Mouse (Mus musculus) kidney, embryonic 15.5 days (tissue): ENCODE data around the gene Nars2. TPM values are rescaled to one million over a fixed set of nuclear protein-coding genes. Genes with fewer than 3 reads are reported as not detected.

ENCODE experiments used
- ATAC-seq: fragments of 200-750 bp; cut with Nextera tagmentation; replicated peaks from 2 replicates; pipeline ENCODE4 v1.8.0; 2017; ENCODE audit warnings: moderate TSS enrichment; ENCODE audit not compliant: low FRiP score
- H3K27ac ChIP-seq: fragments of 300-500 bp; sonication (generic); 2 replicates; pipeline ENCODE4 v1.5.1; 2015; ENCODE audit warnings: mild to moderate bottlenecking, inconsistent platforms
- H3K27me3 ChIP-seq: fragments of 300-500 bp; sonication (generic); 2 replicates; pipeline ENCODE4 v1.6.1; 2015; ENCODE audit warnings: inconsistent platforms
- H3K36me3 ChIP-seq: fragments of 300-500 bp; sonication (generic); 2 replicates; pipeline ENCODE4 v1.6.1; 2015; ENCODE audit warnings: inconsistent platforms
- H3K4me1 ChIP-seq: fragments of 300-500 bp; sonication (generic); 2 replicates; pipeline ENCODE4 v1.6.1; 2015; ENCODE audit warnings: inconsistent platforms
- H3K4me2 ChIP-seq: fragments of 300-500 bp; sonication (generic); 2 replicates; pipeline ENCODE4 v1.6.1; 2015; ENCODE audit warnings: moderate library complexity, mild to moderate bottlenecking, inconsistent platforms
- H3K4me3 ChIP-seq: fragments of 300-500 bp; sonication (generic); replicated peaks from 2 replicates; pipeline ENCODE4 v1.5.1; 2015; ENCODE audit warnings: mild to moderate bottlenecking, inconsistent platforms
- H3K9ac ChIP-seq: fragments of 300-500 bp; sonication (generic); 2 replicates; pipeline ENCODE4 v1.6.1; 2015; ENCODE audit warnings: mild to moderate bottlenecking, inconsistent platforms
- H3K9me3 ChIP-seq: fragments of 300-500 bp; sonication (generic); replicated peaks from 2 replicates; pipeline ENCODE4 v1.6.1; 2016; ENCODE audit warnings: inconsistent platforms
- WGBS: fragments of 180-500 bp; shearing (Covaris S2); methylation state at CpG from one replicate; pipeline ENCODE4 v1.1.7; 2015; ENCODE audit warnings: mixed read lengths; 5-methylcytosine and 5-hydroxymethylcytosine counted together
- polyA plus RNA-seq: library from polyadenylated mRNA; unstranded; fragments of >200 nt; fragmentation: Nextera tagmentation; extraction: Ambion mirVana; gene quantifications from 2 replicates; pipeline ENCODE4 v1.2.1, GENCODE M21; 2015

Nars2 gene
- polyA plus RNA-seq, 1 experiment from 2014 or later: 26.2 TPM

- 57% methylated on average over 4 of the region's 4 CpGs for WGBS
- Histone ChIP-seq H3K27me3 (no peaks in the 10 kb centered on the region), H3K4me1 (peaks cover 56% of the 10 kb centered on the region), H3K9me3 (no peaks in the 10 kb centered on the region), H3K36me3 (no peaks in the 10 kb centered on the region), H3K9ac (no peak overlapping the region), H3K4me3 (no peak overlapping the region), H3K4me2 (no peak overlapping the region), H3K27ac (peak overlapping the region; percentile 96)
- ATAC-seq: no peak
Observed at GRCm38 (mm10) chr7:97079651-97080365, 128.5 kb downstream of the Nars2 start.

DNA sequence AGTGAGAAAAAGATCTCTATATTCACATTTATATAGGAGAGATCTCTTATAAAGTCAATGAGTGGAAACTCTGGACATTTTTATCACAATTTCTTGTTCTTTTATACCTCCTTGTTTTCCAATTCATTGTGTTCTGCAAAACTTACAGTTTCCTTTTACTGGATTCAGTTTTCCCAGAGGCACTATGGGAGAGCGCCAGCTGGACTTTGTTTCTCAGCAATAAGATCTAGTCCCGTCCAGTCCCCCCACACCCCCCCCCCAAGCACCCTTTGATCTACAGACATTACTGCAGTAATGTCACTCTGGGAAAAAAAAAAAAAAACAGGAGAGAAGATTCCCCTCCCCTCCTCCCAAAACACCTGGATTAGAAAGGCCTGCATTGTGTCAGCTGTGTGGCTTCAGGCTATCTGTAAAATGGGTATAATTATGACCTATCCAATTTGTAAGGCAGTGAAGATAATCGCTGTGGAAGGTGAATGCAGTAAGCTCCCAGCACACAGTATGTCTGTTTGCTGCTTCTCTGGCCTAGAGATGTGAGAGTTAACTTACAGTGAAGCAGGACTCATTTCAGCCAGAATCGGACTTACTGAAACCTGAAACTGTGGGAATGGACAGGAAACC is 129.4 kb downstream of the Nars2 start:
- H3K36me3 ChIP-seq: no peaks in the 10 kb centered on the region
- H3K27me3 ChIP-seq: no peaks in the 10 kb centered on the region
- H3K9ac ChIP-seq: 0 out of 2 replicates have a peak overlapping the region, but pooled peaks have one; percentile 94
- H3K4me1 ChIP-seq: peaks cover 61% of the 10 kb centered on the region
- WGBS: 24% methylated on average over 4 of the region's 4 CpGs
- no peaks in the 10 kb centered on the region for H3K9me3 ChIP-seq
- H3K4me3 ChIP-seq: peak overlapping the region; percentile 97
- peak overlapping the region; percentile 96 for H3K27ac ChIP-seq
- ATAC-seq: no peak
- peak overlapping the region; percentile 72 for H3K4me2 ChIP-seq

DNA sequence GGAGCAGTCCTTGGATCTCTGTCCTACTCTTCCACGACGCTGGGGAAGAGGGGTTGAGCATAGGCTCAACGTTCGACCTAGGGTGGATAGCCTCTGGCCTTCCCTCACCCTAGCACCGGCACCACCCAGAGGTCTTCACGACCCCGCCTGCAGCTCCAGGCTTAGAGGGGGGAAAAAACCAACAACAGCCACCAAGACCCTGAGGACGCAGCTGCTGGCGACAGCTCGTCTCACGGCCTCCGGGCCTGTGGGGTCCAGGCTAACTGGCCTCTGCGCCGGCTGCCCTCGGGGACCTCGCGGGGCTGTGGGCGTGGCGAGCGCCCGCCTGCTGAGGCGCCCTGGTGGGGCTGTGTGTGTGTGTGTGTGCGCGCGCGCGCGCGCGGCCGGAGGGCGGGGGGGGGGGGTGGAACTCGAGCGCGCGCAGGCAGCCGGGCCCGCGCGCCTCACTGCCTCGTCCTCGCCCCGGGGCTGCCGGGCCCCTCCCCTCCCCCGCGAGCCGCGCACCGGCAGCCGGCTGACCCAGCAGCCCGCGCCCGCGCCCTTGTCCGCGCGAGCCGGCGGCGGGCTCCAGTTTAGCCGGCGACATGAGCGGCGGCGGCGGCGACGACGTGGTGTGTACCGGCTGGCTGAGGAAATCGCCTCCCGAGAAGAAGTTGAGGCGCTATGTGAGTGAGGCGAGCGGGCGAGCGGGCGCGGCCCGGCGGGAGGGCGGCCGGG is 130.1 kb downstream of the Nars2 start, which contains the start of gene Gab2:
Gab2 (plus strand) TSS at position 345 of the 717 bp plus-strand sequence.
- Histone ChIP-seq H3K4me3 (peak within 1 kb of the TSS; percentile 97), H3K4me2 (peak within 1 kb of the TSS; percentile 72), H3K9me3 (no peaks in the 10 kb centered on the region), H3K36me3 (no peaks in the 10 kb centered on the region), H3K9ac (peak within 1 kb of the TSS; percentile 94), H3K4me1 (peaks cover 58% of the 10 kb centered on the region), H3K27me3 (no peaks in the 10 kb centered on the region), H3K27ac (peak within 1 kb of the TSS; percentile 96)
- peak; percentile 87 for ATAC-seq
- 1% methylated on average over 59 of the region's 83 CpGs for whole genome bisulfite sequencing

- Histone ChIP-seq H3K4me2 (peak overlapping the region; percentile 72), H3K9me3 (no peaks in the 10 kb centered on the region), H3K4me1 (peaks cover 54% of the 10 kb centered on the region), H3K9ac (peak overlapping the region; percentile 94), H3K27me3 (no peaks in the 10 kb centered on the region), H3K36me3 (no peaks in the 10 kb centered on the region), H3K27ac (peak overlapping the region; percentile 96), H3K4me3 (peak overlapping the region; percentile 97)
- 0% methylated on average over 19 of the region's 38 CpGs for whole genome bisulfite sequencing
- ATAC-seq: no peak; the same call in 1 of the 2 replicates
Observed at GRCm38 (mm10) chr7:97081959-97082218, 130.6 kb downstream of the Nars2 start.

DNA sequence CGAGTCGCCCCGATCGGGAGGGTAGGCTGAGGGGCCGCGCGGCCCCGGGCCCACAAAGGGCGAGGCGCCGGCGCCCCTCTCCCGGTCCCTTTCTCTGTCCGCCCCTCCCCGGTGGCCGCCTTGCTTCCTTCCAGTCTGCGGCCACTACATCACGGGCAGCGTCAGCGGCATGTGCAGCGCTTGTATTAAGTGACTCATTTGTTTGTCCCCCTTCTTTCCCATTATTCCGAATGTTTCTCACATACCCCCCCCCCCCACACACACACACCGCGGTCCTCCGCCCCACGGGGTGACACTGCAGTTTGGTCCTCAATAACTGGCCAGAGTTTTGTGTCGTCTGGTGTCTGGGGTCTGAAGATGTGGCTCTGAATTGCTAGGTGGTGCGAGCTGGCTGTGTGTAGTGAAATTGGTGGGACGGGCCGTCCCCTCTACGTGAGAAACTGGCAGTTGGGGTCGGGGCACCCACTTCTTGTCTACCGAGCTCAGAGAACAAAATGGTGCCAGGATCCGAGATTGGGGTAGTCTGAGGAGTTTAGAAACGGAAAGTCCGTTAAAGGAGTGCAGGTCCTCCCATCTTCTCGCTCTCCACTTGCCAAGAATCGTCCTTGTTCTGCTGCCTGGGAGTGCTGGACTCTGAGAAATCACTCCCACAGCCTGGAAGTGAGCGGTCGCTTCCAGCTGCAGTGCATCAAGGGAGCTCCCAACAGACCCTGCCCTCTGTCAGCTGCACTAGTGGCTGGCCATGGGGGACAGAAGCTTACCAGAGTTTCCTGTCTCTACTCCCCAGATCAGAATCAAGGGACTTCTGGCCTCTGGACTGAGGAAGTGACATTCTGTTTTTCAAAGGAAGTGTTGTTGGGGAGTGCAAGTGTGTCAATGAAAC is 131.2 kb downstream of the Nars2 start:
- Histone ChIP-seq H3K36me3 (no peaks in the 10 kb centered on the region), H3K9ac (peak overlapping the region; percentile 94), H3K9me3 (no peaks in the 10 kb centered on the region), H3K4me1 (peaks cover 54% of the 10 kb centered on the region), H3K27me3 (no peaks in the 10 kb centered on the region), H3K4me2 (peak overlapping the region; percentile 72), H3K27ac (peak overlapping the region; percentile 96), H3K4me3 (peak overlapping the region; percentile 97)
- peak; percentile 82 for ATAC-seq
- WGBS: under 1% methylated on average over 40 of the region's 40 CpGs

DNA sequence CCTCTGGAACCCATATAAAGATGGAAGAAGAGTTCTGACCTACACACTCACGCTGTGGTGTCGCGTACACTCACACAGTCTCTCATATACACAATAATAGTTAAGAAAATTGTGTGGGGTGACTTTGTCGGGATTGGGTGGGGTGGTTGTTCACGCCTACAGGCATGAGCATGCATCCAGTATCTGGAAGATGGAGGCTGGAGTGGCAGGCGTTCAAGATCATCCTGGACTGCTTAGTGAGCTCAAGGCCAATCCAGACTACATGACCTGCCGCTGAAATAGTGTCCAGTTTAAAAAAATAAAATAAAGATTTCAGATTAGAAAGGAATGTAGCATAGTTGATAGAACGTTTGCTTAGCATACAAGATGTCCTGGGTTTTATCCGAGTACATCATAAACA is 132.3 kb downstream of the Nars2 start:
- Histone ChIP-seq H3K9me3 (no peaks in the 10 kb centered on the region), H3K27me3 (no peaks in the 10 kb centered on the region), H3K4me3 (peak overlapping the region; percentile 97), H3K27ac (peak overlapping the region; percentile 96), H3K4me1 (peaks cover 52% of the 10 kb centered on the region), H3K36me3 (no peaks in the 10 kb centered on the region), H3K4me2 (peak overlapping the region; percentile 72), H3K9ac (no peak overlapping the region)
- WGBS: 70% methylated on average over 9 of the region's 9 CpGs
- ATAC-seq: no peak

GRCm38 (mm10) chr7:97084181-97084580 is 132.9 kb downstream of the Nars2 start:
- H3K9ac ChIP-seq: no peak overlapping the region
- WGBS: 79% methylated on average over 1 of the region's 1 CpGs
- H3K9me3 ChIP-seq: no peaks in the 10 kb centered on the region
- H3K4me1 ChIP-seq: peaks cover 46% of the 10 kb centered on the region
- H3K27ac ChIP-seq: peak overlapping the region; percentile 96
- no peak for ATAC-seq
- H3K4me2 ChIP-seq: peak overlapping the region; percentile 12; the same call in 1 of the 2 replicates
- no peaks in the 10 kb centered on the region for H3K27me3 ChIP-seq
- no peaks in the 10 kb centered on the region for H3K36me3 ChIP-seq
- H3K4me3 ChIP-seq: no peak overlapping the region

- WGBS: 8% methylated on average over 4 of the region's 4 CpGs
- ATAC-seq: no peak
Observed at GRCm38 (mm10) chr7:97085291-97085690, 134.0 kb downstream of the Nars2 start.

DNA sequence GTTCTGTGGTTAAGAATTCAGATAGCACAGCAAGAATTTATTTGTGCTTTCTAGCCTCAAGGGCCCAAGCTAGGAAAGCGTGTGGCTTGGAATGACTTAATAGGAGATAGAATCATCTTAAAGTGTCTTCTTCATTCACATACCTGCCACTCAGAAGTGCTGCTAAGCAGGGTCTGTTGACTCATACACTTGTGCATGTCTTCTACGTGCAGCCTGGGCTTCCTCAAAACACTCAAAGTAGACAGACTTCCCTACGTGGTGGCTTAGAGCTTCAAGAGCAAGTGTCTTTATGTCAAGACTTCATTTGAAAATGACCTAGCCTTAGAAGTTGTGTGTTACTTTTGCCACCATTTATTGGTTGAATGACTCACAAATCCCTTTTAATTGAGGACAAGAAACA is 142.9 kb downstream of the Nars2 start:
- Histone ChIP-seq H3K4me3 (no peak overlapping the region), H3K27ac (no peak overlapping the region), H3K9me3 (no peaks in the 10 kb centered on the region), H3K4me2 (no peak overlapping the region), H3K27me3 (no peaks in the 10 kb centered on the region), H3K4me1 (0 out of 2 replicates have a peak, but pooled peaks cover 3% of the 10 kb centered on the region), H3K36me3 (no peaks in the 10 kb centered on the region), H3K9ac (no peak overlapping the region)
- 83% methylated on average over 3 of the region's 3 CpGs for WGBS
- ATAC-seq: no peak

More at GRCm38 (mm10) chr7:97085291-97085690, 134.0 kb downstream of the Nars2 start:
- H3K4me1 ChIP-seq: peaks cover 34% of the 10 kb centered on the region
- no peaks in the 10 kb centered on the region for H3K27me3 ChIP-seq
- no peak overlapping the region for H3K9ac ChIP-seq
- no peak overlapping the region for H3K4me2 ChIP-seq
- H3K27ac ChIP-seq: no peak overlapping the region
- H3K9me3 ChIP-seq: no peaks in the 10 kb centered on the region
- no peaks in the 10 kb centered on the region for H3K36me3 ChIP-seq
- no peak overlapping the region for H3K4me3 ChIP-seq

DNA sequence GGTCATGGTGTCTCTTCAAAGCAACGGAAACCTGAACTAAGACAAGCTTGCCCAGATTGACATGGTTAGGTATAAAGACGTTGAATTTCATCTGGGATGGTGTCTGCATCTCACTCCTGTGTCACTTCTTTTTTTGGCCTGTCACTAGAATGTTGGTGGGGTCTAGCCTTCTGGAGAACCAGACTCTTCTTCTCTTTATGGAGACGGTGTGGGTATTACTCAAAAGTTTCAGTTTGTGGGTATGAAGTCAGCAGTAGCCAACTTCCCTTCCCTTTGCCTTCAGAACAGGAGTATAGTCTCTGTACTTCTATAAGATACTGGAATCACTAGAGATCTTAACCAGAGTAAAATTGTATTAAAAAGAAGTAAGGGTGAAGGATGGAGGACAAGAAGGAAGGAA is 156.8 kb downstream of the Nars2 start:
- Histone ChIP-seq H3K27me3 (no peaks in the 10 kb centered on the region), H3K4me1 (no peaks in the 10 kb centered on the region)

More for the DNA sequence above, 156.8 kb downstream of the Nars2 start:
- Histone ChIP-seq H3K36me3 (no peaks in the 10 kb centered on the region), H3K9ac (no peak overlapping the region), H3K9me3 (no peaks in the 10 kb centered on the region), H3K27ac (no peak overlapping the region), H3K4me3 (no peak overlapping the region), H3K4me2 (no peak overlapping the region)
- ATAC-seq: no peak
- WGBS: 89% methylated on average over 3 of the region's 3 CpGs
